Mouse (Mus musculus) gastrocnemius, adult 2 months (tissue): ENCODE measurements at regions not wholly inside any gene's neighbourhood (a gene's known extent, or its start where the extent isn't known, plus 50 kb on each side); places are given as distances from the start of the nearest gene placed in this dataset.
"Not testable (repeated sequence)": the region's sequence is repeated elsewhere in the genome, so short reads cannot be mapped to it uniquely, and the experiment has no call there.

Experiments
- DNase-seq: peaks from one replicate; pipeline ENCODE4 v3.0.0; 2022
- H3K27ac ChIP-seq: fragments of 200-600 bp; 2 replicates; pipeline ENCODE4 v1.8.1; 2022; ENCODE audit warnings: mild to moderate bottlenecking
- H3K4me3 ChIP-seq: fragments of 200-600 bp; 2 replicates; pipeline ENCODE4 v1.8.1; 2022; ENCODE audit warnings: mild to moderate bottlenecking, moderate library complexity
- CTCF ChIP-seq: fragments of 200-600 bp; IDR thresholded peaks from 2 replicates; pipeline ENCODE4 v1.8.1; 2022; ENCODE audit warnings: antibody characterized with exemption, mild to moderate bottlenecking, moderate library complexity
- intact Hi-C: fragments of 180-260 bp; cut with DNase I; formaldehyde crosslinking; loops from one replicate; pipeline ENCODE4 v1.15.1; 2025

- intact Hi-C loops, H3K27ac ChIP-seq, DNase-seq, H3K4me3 ChIP-seq: not testable (repeated sequence)
Measured at GRCm38 (mm10) chr12:20802027-20802426, 188.2 kb upstream of the Asap2 start.

GRCm38 (mm10) chr12:20805466-20805865 is 184.8 kb upstream of the Asap2 start:
- H3K4me3 ChIP-seq, intact Hi-C loops, H3K27ac ChIP-seq, DNase-seq: not testable (repeated sequence)

GRCm38 (mm10) chr12:20806681-20807080 is 183.6 kb upstream of the Asap2 start:
- no peak overlapping the region for H3K27ac ChIP-seq
- no peak overlapping the region for H3K4me3 ChIP-seq
- no peak for TF ChIP-seq CTCF
- DNase-seq: no peak
- intact Hi-C loops: no loop called here

- H3K27ac ChIP-seq, intact Hi-C loops, H3K4me3 ChIP-seq, DNase-seq: not testable (repeated sequence)
Measured at GRCm38 (mm10) chr12:20813836-20814235, 176.4 kb upstream of the Asap2 start.

- peak overlapping the region; percentile 68 for H3K4me3 ChIP-seq
- H3K27ac ChIP-seq: peak overlapping the region; percentile 63; the same call in 1 of the 2 replicates
- DNase-seq, intact Hi-C loops: not testable (repeated sequence)
Measured at GRCm38 (mm10) chr12:20815121-20815520, 175.1 kb upstream of the Asap2 start.

DNA sequence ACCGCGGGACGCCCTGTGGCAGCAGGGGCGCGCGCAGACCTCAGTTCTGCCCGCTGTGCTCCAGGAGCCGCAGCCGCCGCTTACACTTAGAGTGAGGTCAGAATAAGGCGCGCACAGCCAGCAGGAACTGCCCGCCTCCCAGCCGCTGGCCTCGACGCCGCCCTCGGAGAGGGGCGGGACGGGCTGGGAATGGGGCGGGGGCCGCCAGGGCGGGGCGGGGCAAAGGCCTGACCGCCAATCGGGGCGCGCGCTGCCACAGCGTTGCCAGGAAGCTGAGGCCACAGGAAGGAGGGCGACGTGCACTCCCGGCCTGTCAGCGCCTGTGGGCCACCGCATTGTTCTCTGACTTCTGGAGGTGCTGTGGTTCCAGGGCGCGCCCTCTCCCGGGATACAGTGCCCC is 174.7 kb upstream of the Asap2 start:
- DNase-seq: peak; percentile 58
- Histone ChIP-seq H3K4me3 (peak overlapping the region; percentile 68), H3K27ac (peak overlapping the region; percentile 63)
- intact Hi-C loops: no loop called here
- no peak for TF ChIP-seq CTCF

- H3K27ac ChIP-seq, intact Hi-C loops, H3K4me3 ChIP-seq, DNase-seq: not testable (repeated sequence)
Measured at GRCm38 (mm10) chr12:20843661-20844320, 146.5 kb upstream of the Asap2 start.

- H3K27ac ChIP-seq, DNase-seq, H3K4me3 ChIP-seq, intact Hi-C loops: not testable (repeated sequence)
- peak; percentile 42; the same call in 1 of the 2 replicates for TF ChIP-seq CTCF
Measured at GRCm38 (mm10) chr12:20844873-20845272, 145.4 kb upstream of the Asap2 start.

- intact Hi-C loops: no loop called here
- DNase-seq: no peak
- Histone ChIP-seq H3K27ac (no peak overlapping the region), H3K4me3 (no peak overlapping the region)
- no peak for TF ChIP-seq CTCF
Measured at GRCm38 (mm10) chr12:20845297-20845696, 145.0 kb upstream of the Asap2 start.

DNA sequence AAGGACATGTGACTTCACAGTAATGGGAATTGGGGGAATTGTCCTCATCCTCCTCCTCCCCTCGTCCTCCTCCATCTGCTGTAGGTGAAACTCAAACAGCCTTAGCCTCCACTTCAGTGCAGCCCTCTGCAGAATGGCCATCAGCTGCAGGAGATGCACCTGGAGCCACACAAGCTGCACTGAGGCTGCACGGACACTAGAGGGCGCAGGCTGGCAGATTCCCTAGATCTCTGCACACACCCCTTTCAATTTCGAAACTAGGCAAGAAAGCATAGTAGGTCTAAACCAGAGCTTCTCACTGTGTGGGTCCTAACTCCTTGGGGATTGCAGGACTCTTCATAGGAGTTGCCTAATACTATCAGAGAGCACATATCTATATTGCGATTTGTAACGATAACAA is 106.2 kb upstream of the Asap2 start:
- H3K27ac ChIP-seq, H3K4me3 ChIP-seq, DNase-seq, intact Hi-C loops: not testable (repeated sequence)
- peak; percentile 2; the same call in 1 of the 2 replicates for TF ChIP-seq CTCF

- Histone ChIP-seq H3K4me3 (peak overlapping the region; percentile 83), H3K27ac (peak overlapping the region; percentile 77)
- peak; percentile 79 for DNase-seq
- intact Hi-C loops: not testable (repeated sequence)
Measured at GRCm38 (mm10) chr12:20920653-20921397, 69.4 kb upstream of the Asap2 start.

DNA sequence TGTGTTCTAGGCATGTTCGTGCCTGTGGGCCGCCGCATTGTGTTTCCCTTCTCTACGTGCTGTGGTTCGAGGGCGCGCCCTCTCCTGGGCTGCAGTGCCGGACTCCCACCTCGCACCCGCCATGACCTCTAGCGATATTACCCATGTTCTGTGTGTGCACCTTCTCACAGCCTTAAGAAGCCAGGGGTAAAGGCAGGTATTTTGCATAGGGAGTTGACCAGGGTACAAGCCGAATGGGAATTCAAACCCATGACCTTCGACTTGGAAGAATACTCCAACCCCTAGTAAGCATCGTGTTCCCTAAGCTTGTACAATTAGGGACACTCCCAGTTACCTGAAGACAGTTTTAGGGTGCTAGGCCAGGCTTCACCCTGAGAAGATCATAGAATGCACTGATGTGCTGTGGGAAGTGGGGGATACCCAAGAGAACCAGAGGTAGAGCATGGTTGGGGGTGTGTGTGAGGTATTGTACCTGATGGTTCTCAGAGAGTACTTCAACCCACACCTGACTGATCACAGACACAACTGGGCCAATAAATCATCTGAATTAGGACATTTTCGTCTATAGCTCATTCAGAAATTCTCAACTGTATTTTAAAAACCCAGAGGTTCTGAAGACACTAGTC is 68.7 kb upstream of the Asap2 start:
- DNase-seq, intact Hi-C loops: not testable (repeated sequence)
- peak overlapping the region; percentile 83 for H3K4me3 ChIP-seq
- peak overlapping the region; percentile 73 for H3K27ac ChIP-seq

- H3K4me3 ChIP-seq, H3K27ac ChIP-seq, intact Hi-C loops: not testable (repeated sequence)
- TF ChIP-seq CTCF: peak; percentile 61
- peak; percentile 40 for DNase-seq
Measured at GRCm38 (mm10) chr12:20928966-20929365, 61.3 kb upstream of the Asap2 start.
